In the genomic region with DNA sequence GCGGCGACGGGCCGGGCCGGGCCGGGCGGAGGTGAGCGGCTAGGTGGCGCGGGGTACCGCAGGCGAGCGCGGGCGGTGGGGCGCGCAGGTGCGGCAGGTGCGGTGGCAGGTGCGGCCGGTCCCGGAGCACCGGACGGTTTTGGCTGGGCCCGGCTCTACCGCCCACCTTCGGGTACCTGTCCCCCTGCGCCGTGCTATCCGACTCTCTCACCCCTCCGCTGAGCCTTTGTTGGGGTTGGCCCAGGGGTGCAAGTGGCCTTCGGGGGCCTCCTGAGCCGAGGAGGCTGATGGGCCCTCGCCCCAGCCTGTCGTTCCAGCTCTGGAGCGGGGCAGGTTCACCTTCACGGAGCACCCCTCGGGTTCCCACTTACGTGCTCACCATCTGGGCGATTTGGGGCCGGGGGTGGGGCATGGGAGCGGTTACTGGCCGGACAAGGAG, we compare ENCODE assay signal across 8 mouse cellular contexts. TPM values are rescaled to one million over a fixed set of nuclear protein-coding genes. Genes with fewer than 3 reads are reported as not detected.
A peak's percentile ranks its signal among the peaks of the same experiment; 100 is the strongest.
DNase-seq lines count a peak whose midpoint lies in the region; ATAC-seq and TF ChIP-seq lines count a peak whose summit lies in the region.

No protein-coding gene starts in this region.

- peaks cover 11% of the 10 kb centered on the region for H3K36me3 ChIP-seq in lung, embryonic 14.5 days (ENCODE audit: insufficient read depth)
- H3K36me3 ChIP-seq in hindbrain, embryonic 12.5 days, result peaks cover 19% of the 10 kb centered on the region
- no peaks in the 10 kb centered on the region for H3K36me3 ChIP-seq in liver, embryonic 16.5 days (ENCODE audit: control insufficient read depth, insufficient read depth)

- under 1% methylated on average over 38 of the region's 43 CpGs for WGBS in lung, embryonic 14.5 days
- 1% methylated on average over 24 of the region's 43 CpGs for WGBS in hindbrain, embryonic 12.5 days
- WGBS in liver, embryonic 16.5 days (ENCODE audit: insufficient replicate concordance), result under 1% methylated on average over 37 of the region's 43 CpGs

- ATAC-seq in lung, embryonic 14.5 days (ENCODE audit: insufficient read depth), result peak; percentile 35
- peak; percentile 59 for ATAC-seq in hindbrain, embryonic 12.5 days (ENCODE audit: low FRiP score)
- ATAC-seq in liver, embryonic 16.5 days (ENCODE audit: low read depth), result peak; percentile 0; the same call in 1 of the 2 replicates

- DNase-seq in lung, embryonic 14.5 days, result peak; percentile 18
- no peak for DNase-seq in lung, adult 18-20 months
- DNase-seq in embryo, embryonic 11 days, result peak; percentile 42
- DNase-seq in spleen, postnatal 10 days (ENCODE audit: low spot score in 2 of 2), result peak; percentile 53 to 55
- no peak for DNase-seq in ovary, postnatal 10 days (ENCODE audit: low spot score)
- no peak for DNase-seq in urinary bladder, adult 2 months (ENCODE audit: low spot score)

- H3K27me3 ChIP-seq in lung, embryonic 14.5 days (ENCODE audit: insufficient read depth, low read length), result no peaks in the 10 kb centered on the region
- H3K27me3 ChIP-seq in hindbrain, embryonic 12.5 days, result no peaks in the 10 kb centered on the region
- H3K27me3 ChIP-seq in liver, embryonic 16.5 days (ENCODE audit: control insufficient read depth, insufficient read depth, low read depth, low read length), result no peaks in the 10 kb centered on the region

- no peaks in the 10 kb centered on the region for H3K9me3 ChIP-seq in lung, embryonic 14.5 days (ENCODE audit: low read depth, low read length)
- H3K9me3 ChIP-seq in hindbrain, embryonic 12.5 days (replicated peaks), result no peaks in the 10 kb centered on the region
- no peaks in the 10 kb centered on the region for H3K9me3 ChIP-seq in liver, embryonic 16.5 days (replicated peaks; ENCODE audit: control insufficient read depth, low read length)

- peak overlapping the region; percentile 85 for H3K9ac ChIP-seq in lung, embryonic 14.5 days
- H3K9ac ChIP-seq in hindbrain, embryonic 12.5 days, result peak overlapping the region; percentile 96
- peak overlapping the region; percentile 87 for H3K9ac ChIP-seq in liver, embryonic 16.5 days (ENCODE audit: low read depth, low read length)

- peak overlapping the region; percentile 12; the same call in 1 of the 2 replicates for H3K27ac ChIP-seq in lung, embryonic 14.5 days (ENCODE audit: low read depth)
- peak overlapping the region; percentile 97; the same call in 1 of the 2 replicates for H3K27ac ChIP-seq in hindbrain, embryonic 12.5 days
- H3K27ac ChIP-seq in liver, embryonic 16.5 days (ENCODE audit: low read length), result peak overlapping the region; percentile 28; the same call in 1 of the 2 replicates

- peak overlapping the region; percentile 86 for H3K4me2 ChIP-seq in lung, embryonic 14.5 days
- peak overlapping the region; percentile 73 for H3K4me2 ChIP-seq in hindbrain, embryonic 12.5 days (replicated peaks)
- peak overlapping the region; percentile 98 for H3K4me2 ChIP-seq in liver, embryonic 16.5 days (ENCODE audit: low read depth, low read length)

- TF ChIP-seq CTCF in lung, embryonic 14.5 days (IDR thresholded peaks at IDR 0.05; ENCODE audit: low read depth), result no peak

- peak overlapping the region; percentile 89 for H3K4me3 ChIP-seq in lung, embryonic 14.5 days (ENCODE audit: low read depth, low read length)
- H3K4me3 ChIP-seq in hindbrain, embryonic 12.5 days, result peak overlapping the region; percentile 93
- peak overlapping the region; percentile 96 for H3K4me3 ChIP-seq in liver, embryonic 16.5 days (ENCODE audit: low read depth, low read length)

- H3K4me1 ChIP-seq in lung, embryonic 14.5 days (ENCODE audit: insufficient read depth), result no peaks in the 10 kb centered on the region
- H3K4me1 ChIP-seq in hindbrain, embryonic 12.5 days, result peaks cover 29% of the 10 kb centered on the region
- H3K4me1 ChIP-seq in liver, embryonic 16.5 days (ENCODE audit: control insufficient read depth, low read depth, low read length), result peaks cover 23% of the 10 kb centered on the region

RNA-seq across cellular contexts. Expression of gene Zmiz2, which starts 0.6 kb away (rescaled TPM):
- polyA plus RNA-seq in lung, embryonic 14.5 days (2014; fragmentation: Nextera tagmentation; extraction: Ambion mirVana), result 11.8 and 12.9 TPM in 2 replicates
- 21.5 and 22.4 TPM in 2 replicates for polyA plus RNA-seq in hindbrain, embryonic 12.5 days (2016; fragmentation: Nextera tagmentation; extraction: Ambion mirVana)
- 3.3 and 3.7 TPM in 2 replicates for polyA plus RNA-seq in liver, embryonic 16.5 days (2015; fragmentation: Nextera tagmentation; extraction: Ambion mirVana)
- 12.4 and 33.6 TPM in 2 replicates for polyA plus RNA-seq in urinary bladder, adult 2 months (2012; rRNA removed)

RNA-seq across cellular contexts. Expression of gene Ppia, which starts 25.7 kb away (rescaled TPM):
- polyA plus RNA-seq in lung, embryonic 14.5 days (2014; fragmentation: Nextera tagmentation; extraction: Ambion mirVana), result 6,177 and 6,257 TPM in 2 replicates
- 4,150 and 4,164 TPM in 2 replicates for polyA plus RNA-seq in hindbrain, embryonic 12.5 days (2016; fragmentation: Nextera tagmentation; extraction: Ambion mirVana)
- 2,023 and 2,306 TPM in 2 replicates for polyA plus RNA-seq in liver, embryonic 16.5 days (2015; fragmentation: Nextera tagmentation; extraction: Ambion mirVana)
- 1,961 and 2,442 TPM in 2 replicates for polyA plus RNA-seq in urinary bladder, adult 2 months (2012; rRNA removed)

RNA-seq across cellular contexts. Expression of gene H2afv, which starts 54.7 kb away (rescaled TPM):
- 562 and 581 TPM in 2 replicates for polyA plus RNA-seq in lung, embryonic 14.5 days (2014; fragmentation: Nextera tagmentation; extraction: Ambion mirVana)
- 520 and 591 TPM in 2 replicates for polyA plus RNA-seq in hindbrain, embryonic 12.5 days (2016; fragmentation: Nextera tagmentation; extraction: Ambion mirVana)
- 116 and 120 TPM in 2 replicates for polyA plus RNA-seq in liver, embryonic 16.5 days (2015; fragmentation: Nextera tagmentation; extraction: Ambion mirVana)
- polyA plus RNA-seq in urinary bladder, adult 2 months (2012; rRNA removed), result 97.0 and 110 TPM in 2 replicates

Comparison
In these comparisons a context has a peak if more than half of its experiments do, and no peak if none do; other contexts are left out.
1. DNase-seq: peak in lung, embryonic 14.5 days (single experiment), embryo, embryonic 11 days (single experiment) and spleen, postnatal 10 days (2 of 2); none in lung, adult 18-20 months (0 of 2), ovary, postnatal 10 days (single experiment) and urinary bladder, adult 2 months (single experiment).
2. ATAC-seq: peak in every context shown above with its lines; median percentile 59 in hindbrain, embryonic 12.5 days; 35 in lung, embryonic 14.5 days; 0 in liver, embryonic 16.5 days.
3. H3K27ac ChIP-seq: peak in every context shown above with its lines; median percentile 97 in hindbrain, embryonic 12.5 days; 28 in liver, embryonic 16.5 days; 12 in lung, embryonic 14.5 days.
4. Peak in every context shown above with its lines, with median percentiles within 50 percentile points of each other: H3K4me2 ChIP-seq, H3K4me3 ChIP-seq and H3K9ac ChIP-seq.